Mouse (Mus musculus) activated CD4-positive, CD25-positive, alpha-beta regulatory T cell, adult 4 months (primary cell): ENCODE data around the gene Slc8a3. TPM values are rescaled to one million over a fixed set of nuclear protein-coding genes. Genes with fewer than 3 reads are reported as not detected.

Source experiments
- polyA plus RNA-seq, 2 experiments: library from polyadenylated mRNA; unstranded; fragments of 100-300 nt; shearing (Covaris generic); gene quantifications; one replicate each; pipeline ENCODE4 v1.2.1; 2017

The Slc8a3 gene
- polyA plus RNA-seq, 2 experiments from 2014 or later = not detected

Other genes starting within 250 kb of the Slc8a3 start
- 1 to 10 TPM in 1 of 2 experiments, under 1 TPM in 1; 0.97 to 1.2 TPM for gene Gm4787, start 46.3 kb upstream of the Slc8a3 start, polyA plus RNA-seq
- gene Adam4, start 88.8 kb upstream of the Slc8a3 start, polyA plus RNA-seq = under 1 TPM; 0.44 to 0.68 TPM
- 100 to 1,000 TPM; 140 to 178 TPM for gene Cox16, start 151.9 kb upstream of the Slc8a3 start, polyA plus RNA-seq
- gene Gm20498, start 199.7 kb upstream of the Slc8a3 start, polyA plus RNA-seq = 10 to 100 TPM; 11.3 to 14.9 TPM
- gene Synj2bp, start 199.7 kb upstream of the Slc8a3 start, polyA plus RNA-seq = 10 to 100 TPM; 66.2 to 71.8 TPM
- gene Adam21, start 235.3 kb upstream of the Slc8a3 start, polyA plus RNA-seq = not detected